Mouse (Mus musculus) forebrain, embryonic 16.5 days (tissue): ENCODE data around the gene Prmt6. TPM values are rescaled to one million over a fixed set of nuclear protein-coding genes. Genes with fewer than 3 reads are reported as not detected.

Experiments used
- ATAC-seq: fragments of 200-750 bp; cut with Nextera tagmentation; 2 replicates; pipeline ENCODE4 v1.8.0; 2017; ENCODE audit warnings: mild to moderate bottlenecking, moderate library complexity
- H3K27ac ChIP-seq: fragments of 300-500 bp; sonication (generic); 2 replicates; pipeline ENCODE4 v1.5.1; 2014; ENCODE audit warnings: low read length, control low read depth
- H3K27me3 ChIP-seq: fragments of 300-500 bp; sonication (generic); replicated peaks from 2 replicates; pipeline ENCODE4 v1.6.1; 2014; ENCODE audit warnings: low read length; ENCODE audit not compliant: control insufficient read depth, insufficient read depth
- H3K36me3 ChIP-seq: fragments of 300-500 bp; sonication (generic); 2 replicates; pipeline ENCODE4 v1.6.1; 2014; ENCODE audit not compliant: control insufficient read depth, insufficient read depth
- H3K4me1 ChIP-seq: fragments of 300-500 bp; sonication (generic); replicated peaks from 2 replicates; pipeline ENCODE4 v1.6.1; 2014; ENCODE audit warnings: low read length; ENCODE audit not compliant: control insufficient read depth, insufficient read depth
- H3K4me2 ChIP-seq: fragments of 300-500 bp; sonication (generic); 2 replicates; pipeline ENCODE4 v1.6.1; 2014; ENCODE audit warnings: mild to moderate bottlenecking, low read length, control low read depth
- H3K4me3 ChIP-seq: fragments of 300-500 bp; sonication (generic); replicated peaks from 2 replicates; pipeline ENCODE4 v1.5.1; 2014; ENCODE audit warnings: mild to moderate bottlenecking, low read length, control low read depth
- H3K9ac ChIP-seq: fragments of 300-500 bp; sonication (generic); replicated peaks from 2 replicates; pipeline ENCODE4 v1.6.1; 2014; ENCODE audit warnings: low read depth, low read length, control low read depth
- H3K9me3 ChIP-seq: fragments of 300-500 bp; sonication (generic); 2 replicates; pipeline ENCODE4 v1.6.1; 2016; ENCODE audit warnings: low read length; ENCODE audit not compliant: control insufficient read depth
- whole genome bisulfite sequencing: fragments of 180-500 bp; shearing (Covaris S2); extraction: QIAGEN DNeasy Blood & Tissue Kit; methylation state at CpG from one replicate; pipeline ENCODE4 v1.1.7; 2014; 5-methylcytosine and 5-hydroxymethylcytosine counted together
- polyA plus RNA-seq: library from polyadenylated mRNA; unstranded; fragments of >200 nt; fragmentation: Nextera tagmentation; extraction: Ambion mirVana; gene quantifications from 2 replicates; pipeline ENCODE4 v1.2.1, GENCODE M21; 2015

The Prmt6 gene
- 20.2 and 24.0 TPM in 2 replicates for polyA plus RNA-seq

GRCm38 (mm10) chr3:110250839-110251700, at the start of gene Prmt6:
TSS of gene Prmt6 (minus strand) at chr3:110250998.
- H3K4me3 ChIP-seq, result peak within 1 kb of the TSS; percentile 99
- H3K9me3 ChIP-seq, result no peaks in the 10 kb centered on the region
- ATAC-seq, result peak; percentile 97
- no peaks in the 10 kb centered on the region for H3K27me3 ChIP-seq
- H3K9ac ChIP-seq, result peak within 1 kb of the TSS; percentile 99
- H3K27ac ChIP-seq, result peak within 1 kb of the TSS; percentile 96
- WGBS, result 19% methylated on average over 37 of the region's 38 CpGs
- H3K4me1 ChIP-seq, result peaks cover 16% of the 10 kb centered on the region
- H3K36me3 ChIP-seq, result peaks cover 12% of the 10 kb centered on the region
- H3K4me2 ChIP-seq, result peak within 1 kb of the TSS; percentile 61

GRCm38 (mm10) chr3:110290485-110291045, 39.8 kb upstream of the Prmt6 start:
- Histone ChIP-seq H3K4me1 (no peaks in the 10 kb centered on the region), H3K9me3 (0 out of 2 replicates have a peak, but pooled peaks cover 2% of the 10 kb centered on the region), H3K27me3 (no peaks in the 10 kb centered on the region), H3K4me3 (no peak overlapping the region), H3K9ac (no peak overlapping the region), H3K27ac (no peak overlapping the region), H3K4me2 (no peak overlapping the region), H3K36me3 (no peaks in the 10 kb centered on the region)
- 49% methylated on average over 8 of the region's 8 CpGs for WGBS
- ATAC-seq, result peak; percentile 62

GRCm38 (mm10) chr3:110282651-110283050, 31.9 kb upstream of the Prmt6 start:
- no peak for ATAC-seq
- 86% methylated on average over 5 of the region's 5 CpGs for WGBS

GRCm38 (mm10) chr3:110267790-110268189, 17.0 kb upstream of the Prmt6 start:
- no peaks in the 10 kb centered on the region for H3K9me3 ChIP-seq
- H3K4me2 ChIP-seq, result no peak overlapping the region
- H3K36me3 ChIP-seq, result no peaks in the 10 kb centered on the region
- H3K27me3 ChIP-seq, result no peaks in the 10 kb centered on the region
- no peak overlapping the region for H3K9ac ChIP-seq
- no peaks in the 10 kb centered on the region for H3K4me1 ChIP-seq
- no peak overlapping the region for H3K27ac ChIP-seq
- H3K4me3 ChIP-seq, result no peak overlapping the region
- no peak for ATAC-seq
- 53% methylated on average over 2 of the region's 2 CpGs for WGBS

More at GRCm38 (mm10) chr3:110282651-110283050, 31.9 kb upstream of the Prmt6 start:
- no peaks in the 10 kb centered on the region for H3K27me3 ChIP-seq
- H3K4me2 ChIP-seq, result no peak overlapping the region
- no peaks in the 10 kb centered on the region for H3K9me3 ChIP-seq
- no peak overlapping the region for H3K9ac ChIP-seq
- H3K4me1 ChIP-seq, result no peaks in the 10 kb centered on the region
- no peak overlapping the region for H3K27ac ChIP-seq
- H3K4me3 ChIP-seq, result no peak overlapping the region
- H3K36me3 ChIP-seq, result no peaks in the 10 kb centered on the region

GRCm38 (mm10) chr3:110253105-110253504, 2.3 kb upstream of the Prmt6 start:
- no peak overlapping the region for H3K4me2 ChIP-seq
- H3K4me3 ChIP-seq, result no peak overlapping the region
- H3K9ac ChIP-seq, result no peak overlapping the region
- no peaks in the 10 kb centered on the region for H3K36me3 ChIP-seq
- H3K27ac ChIP-seq, result no peak overlapping the region
- no peak for ATAC-seq
- 89% methylated on average over 4 of the region's 4 CpGs for WGBS
- H3K27me3 ChIP-seq, result no peaks in the 10 kb centered on the region
- no peaks in the 10 kb centered on the region for H3K9me3 ChIP-seq
- peaks cover 14% of the 10 kb centered on the region for H3K4me1 ChIP-seq

GRCm38 (mm10) chr3:110249891-110250838, 633 bp downstream of the Prmt6 start:
- Histone ChIP-seq H3K4me1 (peaks cover 16% of the 10 kb centered on the region), H3K9ac (peak overlapping the region; percentile 99), H3K4me3 (peak overlapping the region; percentile 99), H3K36me3 (peaks cover 15% of the 10 kb centered on the region), H3K9me3 (no peaks in the 10 kb centered on the region), H3K27me3 (no peaks in the 10 kb centered on the region), H3K27ac (peak overlapping the region; percentile 96), H3K4me2 (peak overlapping the region; percentile 47)
- ATAC-seq, result peak; percentile 84
- WGBS, result under 1% methylated on average over 89 of the region's 89 CpGs

- 0 out of 2 replicates have a peak, but pooled peaks cover 6% of the 10 kb centered on the region for H3K4me1 ChIP-seq
- H3K27me3 ChIP-seq, result no peaks in the 10 kb centered on the region
- H3K36me3 ChIP-seq, result no peaks in the 10 kb centered on the region
- ATAC-seq, result peak; percentile 93
- H3K9ac ChIP-seq, result no peak overlapping the region
- no peaks in the 10 kb centered on the region for H3K9me3 ChIP-seq
- H3K27ac ChIP-seq, result no peak overlapping the region
- no peak overlapping the region for H3K4me2 ChIP-seq
- WGBS, result 48% methylated on average over 1 of the region's 1 CpGs
- H3K4me3 ChIP-seq, result no peak overlapping the region
Measured at GRCm38 (mm10) chr3:110236819-110237463, 13.9 kb downstream of the Prmt6 start.
